Mouse (Mus musculus) CH12.LX (cell line): Measurements from ENCODE around the gene Amh. TPM values are rescaled to one million over a fixed set of nuclear protein-coding genes. Genes with fewer than 3 reads are reported as not detected.

ENCODE experiments used
- DNase-seq: peaks from one replicate; pipeline ENCODE4 v3.0.0-alpha.2; 2013; ENCODE audit errors: extremely low read depth
- H3K27ac ChIP-seq: 2 replicates; pipeline ENCODE4 v1.5.1; 2012; ENCODE audit warnings: low read depth, mild to moderate bottlenecking, control low read depth, moderate library complexity; ENCODE audit not compliant: insufficient read depth
- H3K27me3 ChIP-seq: replicated peaks from 2 replicates; pipeline ENCODE3; 2012; ENCODE audit warnings: inconsistent platforms
- H3K36me3 ChIP-seq, 2 experiments: replicated peaks in 1 of 2; 2 replicates each; pipeline versions ENCODE3 to v1.6.1; 2012; ENCODE audit warnings: inconsistent platforms in 1 of 2, low read length in 1 of 2, mild to moderate bottlenecking in 1 of 2, mixed read lengths in 1 of 2, moderate library complexity in 1 of 2; ENCODE audit not compliant: control insufficient read depth in 1 of 2, insufficient read depth in 1 of 2
- H3K4me1 ChIP-seq, 2 experiments: 2 replicates each; pipeline ENCODE4 v1.6.1; 2012; ENCODE audit warnings: inconsistent platforms in 1 of 2, moderate library complexity in 1 of 2; ENCODE audit not compliant: insufficient read depth in 2 of 2, control insufficient read depth in 1 of 2
- H3K4me2 ChIP-seq: 2 replicates; pipeline ENCODE4 v1.6.1; 2012; ENCODE audit warnings: low read depth, mild to moderate bottlenecking, control low read depth; ENCODE audit not compliant: poor library complexity, insufficient read depth, severe bottlenecking
- H3K4me3 ChIP-seq, 3 experiments: fragments of 150-350 bp in 1 of 3; sonication (generic) in 1 of 3; replicated peaks in 1 of 3; 2 replicates each; pipeline versions ENCODE3 to v1.5.1; 2011 to 2012; ENCODE audit warnings: low read depth in 2 of 3, low read length in 2 of 3, mild to moderate bottlenecking in 2 of 3, moderate library complexity in 2 of 3, control low read depth in 1 of 3, improper control_type of control experiment in 1 of 3, inconsistent platforms in 1 of 3, mixed read lengths in 1 of 3; ENCODE audit not compliant: poor library complexity in 1 of 3
- H3K79me2 ChIP-seq: replicated peaks from 2 replicates; pipeline ENCODE4 v1.6.1; 2012; ENCODE audit warnings: mild to moderate bottlenecking, moderate library complexity; ENCODE audit not compliant: control insufficient read depth, poor library complexity, insufficient read depth, severe bottlenecking; ENCODE audit errors: extremely low read depth
- H3K9ac ChIP-seq: 2 replicates; pipeline ENCODE4 v1.6.1; 2012; ENCODE audit warnings: low read depth, mild to moderate bottlenecking, control low read depth, moderate library complexity; ENCODE audit not compliant: insufficient read depth
- H3K9me3 ChIP-seq: replicated peaks from 2 replicates; pipeline ENCODE3; 2012; ENCODE audit warnings: low read length, inconsistent platforms, mixed read lengths
- BHLHE40 ChIP-seq: IDR thresholded peaks from 2 replicates; pipeline ENCODE4 v1.6.1; 2011; ENCODE audit warnings: mild to moderate bottlenecking, low read depth, low read length, improper control_type of control experiment
- CHD1 ChIP-seq: IDR thresholded peaks from 2 replicates; pipeline ENCODE4 v1.6.1; 2012; ENCODE audit warnings: low read depth, low read length, improper control_type of control experiment, inconsistent platforms
- CTCF ChIP-seq, 2 experiments: IDR thresholded peaks in 1 of 2; conservative IDR thresholded peaks in 1 of 2; 2 replicates each; pipeline ENCODE4 v1.5.1; 2011 to 2012; ENCODE audit warnings: low read depth in 2 of 2, low read length in 2 of 2, improper control_type of control experiment in 1 of 2, inconsistent platforms in 1 of 2, mild to moderate bottlenecking in 1 of 2, moderate library complexity in 1 of 2
- EP300 ChIP-seq: IDR thresholded peaks from 2 replicates; pipeline ENCODE4 v1.6.1; 2011; ENCODE audit warnings: low read length, improper control_type of control experiment
- ETS1 ChIP-seq: conservative IDR thresholded peaks from 2 replicates; pipeline ENCODE4 v1.6.1; 2012; ENCODE audit warnings: low read depth, mild to moderate bottlenecking, inconsistent platforms, low read length, improper control_type of control experiment, moderate library complexity
- GABPA ChIP-seq: IDR thresholded peaks from 2 replicates; pipeline ENCODE4 v1.6.1; 2012; ENCODE audit warnings: low read depth, low read length, improper control_type of control experiment, inconsistent platforms; ENCODE audit not compliant: insufficient replicate concordance
- HCFC1 ChIP-seq: IDR thresholded peaks from 2 replicates; pipeline ENCODE4 v1.6.1; 2012; ENCODE audit warnings: low read depth, mild to moderate bottlenecking, inconsistent platforms, low read length, improper control_type of control experiment
- IRF4 ChIP-seq: IDR thresholded peaks from 2 replicates; pipeline ENCODE4 v1.6.1; 2014; ENCODE audit warnings: low read depth, mild to moderate bottlenecking, inconsistent platforms, low read length, improper control_type of control experiment
- JUN ChIP-seq: IDR thresholded peaks from 2 replicates; pipeline ENCODE4 v1.6.1; 2011; ENCODE audit warnings: low read depth, mild to moderate bottlenecking, low read length, improper control_type of control experiment, moderate library complexity; ENCODE audit not compliant: insufficient read depth
- JUND ChIP-seq: conservative IDR thresholded peaks from 2 replicates; pipeline ENCODE4 v1.6.1; 2011; ENCODE audit warnings: low read depth, low read length, improper control_type of control experiment
- KAT2A ChIP-seq: IDR thresholded peaks from 2 replicates; pipeline ENCODE4 v1.6.1; 2012; ENCODE audit warnings: low read length, improper control_type of control experiment, inconsistent platforms; ENCODE audit not compliant: insufficient replicate concordance
- MAFK ChIP-seq: IDR thresholded peaks from 2 replicates; pipeline ENCODE4 v1.6.1; 2011; ENCODE audit warnings: low read length, improper control_type of control experiment; ENCODE audit not compliant: insufficient replicate concordance
- MEF2A ChIP-seq: IDR thresholded peaks from 2 replicates; pipeline ENCODE4 v1.6.1; 2014; ENCODE audit warnings: low read depth, mild to moderate bottlenecking, inconsistent platforms, low read length, improper control_type of control experiment, borderline replicate concordance
- MYC ChIP-seq: IDR thresholded peaks from 2 replicates; pipeline ENCODE4 v1.6.1; 2011; ENCODE audit warnings: low read depth, mild to moderate bottlenecking, improper control_type of control experiment, low read length
- NRF1 ChIP-seq: IDR thresholded peaks from 2 replicates; pipeline ENCODE4 v1.6.1; 2014; ENCODE audit warnings: low read depth, mild to moderate bottlenecking, inconsistent platforms, low read length, improper control_type of control experiment, moderate library complexity
- PAX5 ChIP-seq: IDR thresholded peaks from 2 replicates; pipeline ENCODE4 v1.6.1; 2012; ENCODE audit warnings: low read length, inconsistent platforms, mixed read lengths
- POLR2A ChIP-seq: IDR thresholded peaks from 2 replicates; pipeline ENCODE4 v1.6.1; 2011; ENCODE audit warnings: low read depth, mild to moderate bottlenecking, improper control_type of control experiment, low read length
- POLR2AphosphoS2 ChIP-seq: IDR thresholded peaks from 2 replicates; pipeline ENCODE4 v1.6.1; 2011; ENCODE audit warnings: low read depth, low read length, improper control_type of control experiment
- RCOR1 ChIP-seq: conservative IDR thresholded peaks from 2 replicates; pipeline ENCODE4 v1.6.1; 2012; ENCODE audit warnings: low read depth, mild to moderate bottlenecking, inconsistent platforms, low read length, improper control_type of control experiment
- SIN3A ChIP-seq: IDR thresholded peaks from 2 replicates; pipeline ENCODE4 v1.6.1; 2012; ENCODE audit warnings: low read length, improper control_type of control experiment, inconsistent platforms
- TBP ChIP-seq: conservative IDR thresholded peaks from 2 replicates; pipeline ENCODE4 v1.6.1; 2011; ENCODE audit warnings: low read depth, low read length, improper control_type of control experiment
- USF2 ChIP-seq: conservative IDR thresholded peaks from 2 replicates; pipeline ENCODE4 v1.6.1; 2011; ENCODE audit warnings: low read depth, low read length, improper control_type of control experiment
- dilution Hi-C: fragments of 300-500 bp; cut with MboI; formaldehyde crosslinking; loops from 2 replicates; pipeline ENCODE4 v1.14.3; 2020; ENCODE audit warnings: low sequenced_read_pairs; ENCODE audit not compliant: extremely low pct_unique_long_range_greater_than_20kb, extremely low pct_ligation_motif_present
- in situ Hi-C: fragments of 300-500 bp; cut with MboI; formaldehyde crosslinking; loops from 3 replicates; pipeline ENCODE4 v1.14.3; 2019; ENCODE audit warnings: low sequenced_read_pairs, low pct_ligation_motif_present, low pct_unique_long_range_greater_than_20kb, mixed read lengths
- polyA plus RNA-seq: library from polyadenylated mRNA; unstranded; fragments of >175 nt; gene quantifications from 2 replicates; pipeline ENCODE4 v1.2.1, GENCODE M21; 2012; ENCODE audit warnings: low read depth; ENCODE audit not compliant: insufficient read length
- total RNA-seq, 2 experiments: library from RNA; depleted of rRNA; stranded (reverse); fragments of 300-350 nt in 1 of 2; fragments of >200 nt in 1 of 2; gene quantifications; 2 replicates each; pipeline ENCODE4 v1.2.3; 2012 to 2014

The Amh gene
- total and polyA plus RNA-seq, 3 experiments, result 0.43 to 1.1 (median 0.59) TPM

GRCm38 (mm10) chr10:80837827-80838226, 32.8 kb downstream of the Amh start:
- Histone ChIP-seq H3K27ac (no peak overlapping the region), H3K4me3 (no peak overlapping the region), H3K9me3 (no peaks in the 10 kb centered on the region), H3K27me3 (peaks cover 23% of the 10 kb centered on the region), H3K4me1 (peaks cover 0 to 12% of the 10 kb centered on the region in 2 experiments; a peak in 2 of 4 replicates), H3K79me2 (no peaks in the 10 kb centered on the region), H3K4me2 (no peak overlapping the region), H3K9ac (no peak overlapping the region), H3K36me3 (peaks cover 0 to 2% of the 10 kb centered on the region in 2 experiments)
- dilution Hi-C loops, result no loop called here
- no peak for DNase-seq
- TF ChIP-seq CHD1 (no peak), PAX5 (no peak), POLR2AphosphoS2 (no peak), MYC (no peak), JUND (no peak), HCFC1 (no peak), KAT2A (no peak), MEF2A (no peak)
- in situ Hi-C loops, result no loop called here

- Histone ChIP-seq H3K27me3 (peaks cover 29% of the 10 kb centered on the region), H3K4me2 (no peak overlapping the region), H3K4me1 (peaks cover 0 to 12% of the 10 kb centered on the region in 2 experiments; a peak in 2 of 4 replicates), H3K79me2 (no peaks in the 10 kb centered on the region), H3K9me3 (no peaks in the 10 kb centered on the region), H3K4me3 (no peak overlapping the region), H3K9ac (no peak overlapping the region), H3K36me3 (peaks cover 0 to 2% of the 10 kb centered on the region in 2 experiments), H3K27ac (no peak overlapping the region)
- no peak for DNase-seq
- in situ Hi-C loops (no loop called here), dilution Hi-C loops (no loop called here)
- TF ChIP-seq NRF1, result no peak
Measured at GRCm38 (mm10) chr10:80838346-80838912, 33.4 kb downstream of the Amh start.

- Histone ChIP-seq H3K4me1 (peaks cover 0 to 12% of the 10 kb centered on the region in 2 experiments; a peak in 2 of 4 replicates), H3K27ac (no peak overlapping the region), H3K4me3 (no peak overlapping the region), H3K9me3 (no peaks in the 10 kb centered on the region), H3K9ac (no peak overlapping the region), H3K4me2 (no peak overlapping the region), H3K79me2 (no peaks in the 10 kb centered on the region), H3K36me3 (peaks cover 0 to 2% of the 10 kb centered on the region in 2 experiments), H3K27me3 (peaks cover 42% of the 10 kb centered on the region)
- dilution Hi-C loops (no loop called here), in situ Hi-C loops (no loop called here)
- no peak for TF ChIP-seq KAT2A
- no peak for TF ChIP-seq MAFK
- TF ChIP-seq POLR2A, result no peak
- TF ChIP-seq USF2, result no peak
- TF ChIP-seq HCFC1, result no peak
- no peak for TF ChIP-seq ETS1
- TF ChIP-seq JUN, result no peak
- no peak for TF ChIP-seq IRF4
- TF ChIP-seq RCOR1, result no peak
- no peak for TF ChIP-seq SIN3A
- TF ChIP-seq BHLHE40, result no peak
- TF ChIP-seq GABPA, result no peak
- TF ChIP-seq MYC, result no peak
- no peak for TF ChIP-seq NRF1
- TF ChIP-seq CTCF (conservative IDR thresholded peaks at IDR 0.05 in 1 of 2, IDR thresholded peaks at IDR 0.05 in 1 of 2; ENCODE audit: low read depth in 2 of 2, low read length in 2 of 2), result no peak
- no peak for TF ChIP-seq EP300
- TF ChIP-seq POLR2AphosphoS2, result no peak
- no peak for TF ChIP-seq TBP
- no peak for DNase-seq
Measured at GRCm38 (mm10) chr10:80839848-80840247, 34.8 kb downstream of the Amh start.
